Mouse (Mus musculus): ENCODE measurements at regions not wholly inside any gene's neighbourhood (a gene's known extent, or its start where the extent isn't known, plus 50 kb on each side); places are given as distances from the start of the nearest gene placed in this dataset.

- TF ChIP-seq CTCF (conservative IDR thresholded peaks at IDR 0.05; ENCODE audit: low read length): peak; percentile 56
- no peak for TF ChIP-seq NANOG (IDR thresholded peaks at IDR 0.05; ENCODE audit: borderline replicate concordance, low read length)
- TF ChIP-seq POU5F1 (IDR thresholded peaks at IDR 0.05; ENCODE audit: borderline replicate concordance, low read length): no peak
- Histone ChIP-seq H3K9me3 (ENCODE audit: low read length) (0 out of 2 replicates have a peak, but pooled peaks cover 5% of the 10 kb centered on the region), H3K27me3 (ENCODE audit: insufficient read depth, low read length) (no peaks in the 10 kb centered on the region; the same call in 1 of the 2 replicates), H3K36me3 (ENCODE audit: insufficient read depth, low read length) (no peaks in the 10 kb centered on the region), H3K4me1 (replicated peaks; ENCODE audit: low read depth, low read length) (0 out of 2 replicates have a peak, but pooled peaks cover 9% of the 10 kb centered on the region), H3K4me3 (replicated peaks; ENCODE audit: low read length) (no peak overlapping the region)
Measured at GRCm38 (mm10) chr13:107182544-107182943, 160.6 kb upstream of the Kif2a start.

- H3K4me3 ChIP-seq (replicated peaks; ENCODE audit: low read length): no peak overlapping the region
- 0 out of 2 replicates have a peak, but pooled peaks cover 5% of the 10 kb centered on the region for H3K9me3 ChIP-seq (ENCODE audit: low read length)
- no peaks in the 10 kb centered on the region for H3K36me3 ChIP-seq (ENCODE audit: insufficient read depth, low read length)
- H3K27me3 ChIP-seq (ENCODE audit: insufficient read depth, low read length): no peaks in the 10 kb centered on the region
- 0 out of 2 replicates have a peak, but pooled peaks cover 9% of the 10 kb centered on the region for H3K4me1 ChIP-seq (replicated peaks; ENCODE audit: low read depth, low read length)
- no peak for TF ChIP-seq CTCF (conservative IDR thresholded peaks at IDR 0.05; ENCODE audit: low read length)
- no peak for TF ChIP-seq POU5F1 (IDR thresholded peaks at IDR 0.05; ENCODE audit: borderline replicate concordance, low read length)
- no peak for TF ChIP-seq NANOG (IDR thresholded peaks at IDR 0.05; ENCODE audit: borderline replicate concordance, low read length)
Measured at GRCm38 (mm10) chr13:107179551-107179950, 157.6 kb upstream of the Kif2a start.

GRCm38 (mm10) chr13:107177595-107177994, 155.7 kb upstream of the Kif2a start:
- Histone ChIP-seq H3K9me3 (ENCODE audit: low read length) (0 out of 2 replicates have a peak, but pooled peaks cover 5% of the 10 kb centered on the region), H3K27me3 (ENCODE audit: insufficient read depth, low read length) (no peaks in the 10 kb centered on the region), H3K4me1 (replicated peaks; ENCODE audit: low read depth, low read length) (0 out of 2 replicates have a peak, but pooled peaks cover 9% of the 10 kb centered on the region), H3K4me3 (replicated peaks; ENCODE audit: low read length) (no peak overlapping the region), H3K36me3 (ENCODE audit: insufficient read depth, low read length) (no peaks in the 10 kb centered on the region)
- no peak for TF ChIP-seq POU5F1 (IDR thresholded peaks at IDR 0.05; ENCODE audit: borderline replicate concordance, low read length)

GRCm38 (mm10) chr13:107175891-107176290, 154.0 kb upstream of the Kif2a start:
- Histone ChIP-seq H3K9me3 (ENCODE audit: low read length) (0 out of 2 replicates have a peak, but pooled peaks cover 5% of the 10 kb centered on the region), H3K36me3 (ENCODE audit: insufficient read depth, low read length) (no peaks in the 10 kb centered on the region), H3K4me3 (replicated peaks; ENCODE audit: low read length) (no peak overlapping the region), H3K4me1 (replicated peaks; ENCODE audit: low read depth, low read length) (0 out of 2 replicates have a peak, but pooled peaks cover 5% of the 10 kb centered on the region), H3K27me3 (ENCODE audit: insufficient read depth, low read length) (no peaks in the 10 kb centered on the region)
- TF ChIP-seq CTCF (conservative IDR thresholded peaks at IDR 0.05; ENCODE audit: low read length) (no peak), NANOG (IDR thresholded peaks at IDR 0.05; ENCODE audit: borderline replicate concordance, low read length) (no peak), POU5F1 (IDR thresholded peaks at IDR 0.05; ENCODE audit: borderline replicate concordance, low read length) (no peak)

- Histone ChIP-seq H3K4me1 (replicated peaks; ENCODE audit: low read depth, low read length) (peaks cover 10% of the 10 kb centered on the region; the same call in 1 of the 2 replicates), H3K27me3 (ENCODE audit: insufficient read depth, low read length) (peaks cover 9% of the 10 kb centered on the region), H3K36me3 (ENCODE audit: insufficient read depth, low read length) (no peaks in the 10 kb centered on the region), H3K4me3 (replicated peaks; ENCODE audit: low read length) (peak overlapping the region; percentile 13; the same call in 1 of the 2 replicates), H3K9me3 (ENCODE audit: low read length) (no peaks in the 10 kb centered on the region)
- TF ChIP-seq POU5F1 (IDR thresholded peaks at IDR 0.05; ENCODE audit: borderline replicate concordance, low read length) (no peak), CTCF (conservative IDR thresholded peaks at IDR 0.05; ENCODE audit: low read length) (no peak), NANOG (IDR thresholded peaks at IDR 0.05; ENCODE audit: borderline replicate concordance, low read length) (no peak)
Measured at GRCm38 (mm10) chr13:107168599-107169149, 146.7 kb upstream of the Kif2a start.

GRCm38 (mm10) chr13:107167856-107168598, 146.1 kb upstream of the Kif2a start:
- 0 out of 2 replicates have a peak overlapping the region, but pooled peaks have one; percentile 13 for H3K4me3 ChIP-seq (replicated peaks; ENCODE audit: low read length)
- peaks cover 9% of the 10 kb centered on the region for H3K27me3 ChIP-seq (ENCODE audit: insufficient read depth, low read length)
- TF ChIP-seq POU5F1 (IDR thresholded peaks at IDR 0.05; ENCODE audit: borderline replicate concordance, low read length): no peak
- no peak for TF ChIP-seq NANOG (IDR thresholded peaks at IDR 0.05; ENCODE audit: borderline replicate concordance, low read length)
- no peak for TF ChIP-seq CTCF (conservative IDR thresholded peaks at IDR 0.05; ENCODE audit: low read length)
- H3K36me3 ChIP-seq (ENCODE audit: insufficient read depth, low read length): no peaks in the 10 kb centered on the region
- peaks cover 10% of the 10 kb centered on the region; the same call in 1 of the 2 replicates for H3K4me1 ChIP-seq (replicated peaks; ENCODE audit: low read depth, low read length)
- no peaks in the 10 kb centered on the region for H3K9me3 ChIP-seq (ENCODE audit: low read length)

- Histone ChIP-seq H3K4me1 (replicated peaks; ENCODE audit: low read depth, low read length) (no peaks in the 10 kb centered on the region), H3K36me3 (ENCODE audit: insufficient read depth, low read length) (no peaks in the 10 kb centered on the region), H3K9me3 (ENCODE audit: low read length) (no peaks in the 10 kb centered on the region), H3K4me3 (replicated peaks; ENCODE audit: low read length) (no peak overlapping the region), H3K27me3 (ENCODE audit: insufficient read depth, low read length) (no peaks in the 10 kb centered on the region)
- TF ChIP-seq CTCF (conservative IDR thresholded peaks at IDR 0.05; ENCODE audit: low read length) (no peak), POU5F1 (IDR thresholded peaks at IDR 0.05; ENCODE audit: borderline replicate concordance, low read length) (no peak), NANOG (IDR thresholded peaks at IDR 0.05; ENCODE audit: borderline replicate concordance, low read length) (no peak)
Measured at GRCm38 (mm10) chr13:107151548-107151947, 129.6 kb upstream of the Kif2a start.

- H3K9me3 ChIP-seq (ENCODE audit: low read length): no peaks in the 10 kb centered on the region
- no peaks in the 10 kb centered on the region for H3K36me3 ChIP-seq (ENCODE audit: insufficient read depth, low read length)
- TF ChIP-seq CTCF (conservative IDR thresholded peaks at IDR 0.05; ENCODE audit: low read length) (no peak), POU5F1 (IDR thresholded peaks at IDR 0.05; ENCODE audit: borderline replicate concordance, low read length) (no peak), NANOG (IDR thresholded peaks at IDR 0.05; ENCODE audit: borderline replicate concordance, low read length) (no peak)
- H3K4me3 ChIP-seq (replicated peaks; ENCODE audit: low read length): no peak overlapping the region
- H3K4me1 ChIP-seq (replicated peaks; ENCODE audit: low read depth, low read length): no peaks in the 10 kb centered on the region
- no peaks in the 10 kb centered on the region for H3K27me3 ChIP-seq (ENCODE audit: insufficient read depth, low read length)
Measured at GRCm38 (mm10) chr13:107141209-107141608, 119.3 kb upstream of the Kif2a start.

Measured in E14TG2a.4 (cell line).